Mouse (Mus musculus): ENCODE measurements at regions not wholly inside any gene's neighbourhood (a gene's known extent, or its start where the extent isn't known, plus 50 kb on each side); places are given as distances from the start of the nearest gene placed in this dataset.
A peak's percentile ranks its signal among the peaks of the same experiment; 100 is the strongest.

DNA sequence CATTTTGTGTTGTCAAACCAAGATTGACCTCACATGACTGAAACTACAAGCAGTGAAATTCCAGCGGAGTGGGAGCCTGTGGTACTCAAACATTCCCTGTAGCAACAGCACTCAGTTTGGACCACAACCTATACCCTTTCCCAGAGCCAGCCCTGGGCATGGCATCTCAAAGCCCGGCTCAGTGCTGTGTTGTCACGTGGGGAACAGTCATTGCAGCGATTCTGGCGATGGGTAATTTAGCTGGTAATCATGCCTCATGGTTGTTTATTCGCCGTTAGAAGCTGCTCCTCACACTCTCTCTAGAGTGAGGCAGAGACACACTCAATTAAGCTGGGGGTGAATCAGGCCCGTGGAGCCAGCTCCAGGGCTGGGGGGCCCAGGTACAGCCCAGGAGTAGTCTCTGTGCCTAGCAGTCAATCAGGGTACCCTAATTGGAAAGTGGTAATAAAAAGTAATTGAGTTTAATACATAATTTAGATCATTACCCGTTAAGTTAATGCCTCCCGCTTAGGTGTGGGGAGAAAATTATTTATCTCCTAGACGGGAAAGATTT, 85.5 kb upstream of the A530016L24Rik start:
- Histone ChIP-seq H3K27me3 (replicated peaks; ENCODE audit: control insufficient read depth, insufficient read depth, low read length) (no peaks in the 10 kb centered on the region), H3K4me1 (replicated peaks; ENCODE audit: control insufficient read depth, insufficient read depth, low read length) (no peaks in the 10 kb centered on the region), H3K4me2 (ENCODE audit: low read length) (no peak overlapping the region), H3K9ac (ENCODE audit: low read length) (no peak overlapping the region), H3K27ac (ENCODE audit: low read depth) (no peak overlapping the region), H3K9me3 (ENCODE audit: control insufficient read depth, low read length) (no peaks in the 10 kb centered on the region), H3K4me3 (ENCODE audit: low read depth, low read length) (no peak overlapping the region), H3K36me3 (ENCODE audit: control insufficient read depth, insufficient read depth, low read length) (no peaks in the 10 kb centered on the region)
- no peak for ATAC-seq (replicated peaks; ENCODE audit: low FRiP score, low TSS enrichment, low read depth)
- WGBS = 70% methylated on average over 11 of the region's 11 CpGs
- DNase-seq (ENCODE audit: low spot score) = no peak

DNA sequence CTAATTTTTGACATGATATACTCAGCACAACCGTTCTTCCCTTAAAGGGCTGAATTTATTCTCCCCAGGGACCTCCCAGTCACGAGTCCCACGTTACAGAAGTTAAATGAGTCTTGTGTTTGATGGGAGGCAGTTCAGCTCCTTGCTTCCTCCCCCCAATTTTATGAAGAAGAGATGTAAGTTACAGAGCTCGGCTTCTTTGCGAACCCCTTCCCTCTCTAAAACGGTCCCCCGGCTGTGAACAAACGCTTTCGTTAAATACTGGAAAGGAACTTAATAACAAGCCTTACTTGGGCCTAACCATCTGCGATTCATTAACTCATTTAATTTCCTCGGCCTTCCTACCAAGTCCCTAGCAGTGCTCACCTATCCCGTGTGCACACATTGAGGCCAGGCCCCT, 84.9 kb upstream of the A530016L24Rik start:
- Histone ChIP-seq H3K4me3 (ENCODE audit: low read depth, low read length) (no peak overlapping the region), H3K9me3 (ENCODE audit: control insufficient read depth, low read length) (no peaks in the 10 kb centered on the region), H3K4me1 (replicated peaks; ENCODE audit: control insufficient read depth, insufficient read depth, low read length) (no peaks in the 10 kb centered on the region), H3K36me3 (ENCODE audit: control insufficient read depth, insufficient read depth, low read length) (no peaks in the 10 kb centered on the region), H3K4me2 (ENCODE audit: low read length) (no peak overlapping the region), H3K9ac (ENCODE audit: low read length) (no peak overlapping the region), H3K27me3 (replicated peaks; ENCODE audit: control insufficient read depth, insufficient read depth, low read length) (no peaks in the 10 kb centered on the region), H3K27ac (ENCODE audit: low read depth) (no peak overlapping the region)
- ATAC-seq (replicated peaks; ENCODE audit: low FRiP score, low TSS enrichment, low read depth) = no peak
- 82% methylated on average over 12 of the region's 12 CpGs for WGBS
- no peak for DNase-seq (ENCODE audit: low spot score)

- Histone ChIP-seq H3K27me3 (replicated peaks; ENCODE audit: control insufficient read depth, insufficient read depth, low read length) (no peaks in the 10 kb centered on the region), H3K27ac (ENCODE audit: low read depth) (no peak overlapping the region), H3K9ac (ENCODE audit: low read length) (no peak overlapping the region), H3K36me3 (ENCODE audit: control insufficient read depth, insufficient read depth, low read length) (no peaks in the 10 kb centered on the region), H3K4me2 (ENCODE audit: low read length) (no peak overlapping the region), H3K9me3 (ENCODE audit: control insufficient read depth, low read length) (no peaks in the 10 kb centered on the region), H3K4me1 (replicated peaks; ENCODE audit: control insufficient read depth, insufficient read depth, low read length) (no peaks in the 10 kb centered on the region), H3K4me3 (ENCODE audit: low read depth, low read length) (no peak overlapping the region)
- DNase-seq (ENCODE audit: low spot score) (peak; percentile 52), ATAC-seq (replicated peaks; ENCODE audit: low FRiP score, low TSS enrichment, low read depth) (no peak)
- 47% methylated on average over 12 of the region's 12 CpGs for WGBS
Measured at GRCm38 (mm10) chr12:112405781-112406213, 83.5 kb upstream of the A530016L24Rik start.

DNA sequence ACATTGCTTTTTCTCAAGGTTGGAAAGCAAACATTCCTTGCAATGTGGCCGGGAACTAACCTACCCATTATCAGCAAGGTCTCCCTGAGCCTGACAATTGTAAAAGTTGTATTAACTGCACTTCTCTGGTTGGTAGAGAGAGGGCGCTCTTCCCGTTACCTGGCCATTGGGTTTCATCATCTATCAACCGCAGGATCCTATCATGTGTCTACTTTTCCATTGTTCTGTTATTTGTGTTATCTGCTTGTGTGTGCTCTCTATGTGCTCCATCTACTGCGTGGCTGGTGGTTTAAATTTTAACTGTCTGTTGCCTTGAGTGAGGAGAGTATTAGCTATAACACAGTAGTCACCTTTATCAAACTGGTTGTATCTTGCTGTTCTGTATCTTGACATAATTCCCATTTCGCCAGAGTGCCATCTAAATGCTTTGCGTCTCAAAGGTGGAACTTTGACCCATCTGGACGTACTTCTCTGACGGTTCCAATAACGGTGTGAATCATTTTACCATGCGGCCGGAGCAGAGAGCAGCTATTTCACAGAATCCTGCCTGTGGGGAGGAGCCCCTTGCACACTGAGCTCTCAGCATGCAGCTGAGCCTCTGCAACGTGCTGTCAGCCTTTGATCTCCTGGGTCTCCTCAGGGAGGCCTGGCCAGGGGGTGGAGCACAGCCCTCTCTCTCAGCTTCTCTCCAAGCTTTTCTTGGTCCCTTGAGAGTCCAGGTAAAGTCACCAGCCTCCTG, 77.5 kb upstream of the A530016L24Rik start:
- no peaks in the 10 kb centered on the region for H3K9me3 ChIP-seq (ENCODE audit: control insufficient read depth, low read length)
- ATAC-seq (replicated peaks; ENCODE audit: low FRiP score, low TSS enrichment, low read depth) = peak; percentile 76
- H3K4me3 ChIP-seq (ENCODE audit: low read depth, low read length) = no peak overlapping the region
- H3K36me3 ChIP-seq (ENCODE audit: control insufficient read depth, insufficient read depth, low read length) = no peaks in the 10 kb centered on the region
- DNase-seq (ENCODE audit: low spot score) = peak; percentile 63
- no peak overlapping the region for H3K27ac ChIP-seq (ENCODE audit: low read depth)
- 0 out of 2 replicates have a peak overlapping the region, but pooled peaks have one; percentile 18 for H3K4me2 ChIP-seq (ENCODE audit: low read length)
- H3K4me1 ChIP-seq (replicated peaks; ENCODE audit: control insufficient read depth, insufficient read depth, low read length) = peaks cover 5% of the 10 kb centered on the region; the same call in 1 of the 2 replicates
- 8% methylated on average over 13 of the region's 13 CpGs for WGBS
- H3K27me3 ChIP-seq (replicated peaks; ENCODE audit: control insufficient read depth, insufficient read depth, low read length) = no peaks in the 10 kb centered on the region
- H3K9ac ChIP-seq (ENCODE audit: low read length) = no peak overlapping the region

DNA sequence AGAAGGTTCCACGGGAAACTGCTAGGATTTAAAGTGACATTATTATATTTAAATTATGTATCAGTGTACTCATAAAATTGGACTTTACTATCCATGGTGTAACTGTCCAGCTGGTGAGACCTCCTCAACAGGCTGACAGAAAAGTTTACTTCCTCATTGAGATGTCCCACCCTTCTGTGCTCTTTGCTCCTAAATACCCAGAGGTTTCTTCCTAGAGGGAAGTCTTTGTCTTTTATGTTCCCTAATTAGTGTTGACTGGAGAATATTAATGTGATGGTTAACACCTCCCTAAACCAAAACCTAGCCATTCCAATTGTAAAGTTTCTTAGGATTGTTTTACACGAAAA, 76.9 kb upstream of the A530016L24Rik start:
- peak; percentile 52 for DNase-seq (ENCODE audit: low spot score)
- ATAC-seq (replicated peaks; ENCODE audit: low FRiP score, low TSS enrichment, low read depth) = 0 out of 2 replicates have a peak, but pooled peaks have one; percentile 14
- no peak overlapping the region for H3K9ac ChIP-seq (ENCODE audit: low read length)
- H3K4me1 ChIP-seq (replicated peaks; ENCODE audit: control insufficient read depth, insufficient read depth, low read length) = peaks cover 5% of the 10 kb centered on the region; the same call in 1 of the 2 replicates
- WGBS = 38% methylated on average over 2 of the region's 2 CpGs
- H3K27ac ChIP-seq (ENCODE audit: low read depth) = no peak overlapping the region
- H3K9me3 ChIP-seq (ENCODE audit: control insufficient read depth, low read length) = no peaks in the 10 kb centered on the region
- H3K27me3 ChIP-seq (replicated peaks; ENCODE audit: control insufficient read depth, insufficient read depth, low read length) = no peaks in the 10 kb centered on the region
- no peak overlapping the region for H3K4me2 ChIP-seq (ENCODE audit: low read length)
- H3K36me3 ChIP-seq (ENCODE audit: control insufficient read depth, insufficient read depth, low read length) = no peaks in the 10 kb centered on the region
- H3K4me3 ChIP-seq (ENCODE audit: low read depth, low read length) = no peak overlapping the region

GRCm38 (mm10) chr12:112415926-112416473, 73.2 kb upstream of the A530016L24Rik start:
- Histone ChIP-seq H3K4me1 (replicated peaks; ENCODE audit: control insufficient read depth, insufficient read depth, low read length) (peaks cover 5% of the 10 kb centered on the region; the same call in 1 of the 2 replicates), H3K27ac (ENCODE audit: low read depth) (no peak overlapping the region), H3K9me3 (ENCODE audit: control insufficient read depth, low read length) (no peaks in the 10 kb centered on the region), H3K9ac (ENCODE audit: low read length) (no peak overlapping the region), H3K4me2 (ENCODE audit: low read length) (no peak overlapping the region), H3K27me3 (replicated peaks; ENCODE audit: control insufficient read depth, insufficient read depth, low read length) (no peaks in the 10 kb centered on the region), H3K4me3 (ENCODE audit: low read depth, low read length) (no peak overlapping the region), H3K36me3 (ENCODE audit: control insufficient read depth, insufficient read depth, low read length) (no peaks in the 10 kb centered on the region)
- ATAC-seq (replicated peaks; ENCODE audit: low FRiP score, low TSS enrichment, low read depth) (no peak), DNase-seq (ENCODE audit: low spot score) (no peak)
- 73% methylated on average over 18 of the region's 18 CpGs for WGBS

DNA sequence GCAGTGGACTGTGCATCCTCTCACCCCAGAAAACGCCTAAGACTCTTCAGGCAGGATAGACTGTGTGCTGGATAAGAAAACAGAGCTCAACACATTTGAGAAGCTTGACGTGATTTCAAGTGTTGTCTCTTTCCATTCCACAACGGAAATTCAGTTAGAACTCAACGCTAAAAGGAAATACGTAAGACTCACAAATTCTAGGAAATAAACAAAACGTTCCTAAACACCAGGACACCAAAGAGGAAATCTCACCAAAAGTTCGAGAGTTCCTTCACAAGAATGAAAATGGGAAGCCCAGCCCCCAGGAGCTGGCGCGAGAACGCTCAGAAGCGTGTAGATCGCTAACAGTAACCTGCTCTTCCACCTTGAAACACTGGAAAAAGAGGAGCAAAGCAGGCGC, 72.7 kb upstream of the A530016L24Rik start:
- Histone ChIP-seq H3K4me3 (ENCODE audit: low read depth, low read length) (no peak overlapping the region), H3K9ac (ENCODE audit: low read length) (no peak overlapping the region), H3K27me3 (replicated peaks; ENCODE audit: control insufficient read depth, insufficient read depth, low read length) (no peaks in the 10 kb centered on the region), H3K36me3 (ENCODE audit: control insufficient read depth, insufficient read depth, low read length) (no peaks in the 10 kb centered on the region), H3K4me1 (replicated peaks; ENCODE audit: control insufficient read depth, insufficient read depth, low read length) (peaks cover 3% of the 10 kb centered on the region; the same call in 1 of the 2 replicates), H3K9me3 (ENCODE audit: control insufficient read depth, low read length) (0 out of 2 replicates have a peak, but pooled peaks cover 2% of the 10 kb centered on the region), H3K4me2 (ENCODE audit: low read length) (no peak overlapping the region), H3K27ac (ENCODE audit: low read depth) (no peak overlapping the region)
- DNase-seq (ENCODE audit: low spot score) = no peak
- 70% methylated on average over 13 of the region's 13 CpGs for WGBS
- ATAC-seq (replicated peaks; ENCODE audit: low FRiP score, low TSS enrichment, low read depth) = no peak

- no peak overlapping the region for H3K9ac ChIP-seq (ENCODE audit: low read length)
- no peaks in the 10 kb centered on the region for H3K36me3 ChIP-seq (ENCODE audit: control insufficient read depth, insufficient read depth, low read length)
- ATAC-seq (replicated peaks; ENCODE audit: low FRiP score, low TSS enrichment, low read depth) (no peak), DNase-seq (ENCODE audit: low spot score) (no peak)
- no peak overlapping the region for H3K27ac ChIP-seq (ENCODE audit: low read depth)
- WGBS = 48% methylated on average over 12 of the region's 12 CpGs
- no peaks in the 10 kb centered on the region for H3K27me3 ChIP-seq (replicated peaks; ENCODE audit: control insufficient read depth, insufficient read depth, low read length)
- H3K9me3 ChIP-seq (ENCODE audit: control insufficient read depth, low read length) = 0 out of 2 replicates have a peak, but pooled peaks cover 3% of the 10 kb centered on the region
- H3K4me1 ChIP-seq (replicated peaks; ENCODE audit: control insufficient read depth, insufficient read depth, low read length) = no peaks in the 10 kb centered on the region
- no peak overlapping the region for H3K4me3 ChIP-seq (ENCODE audit: low read depth, low read length)
- no peak overlapping the region for H3K4me2 ChIP-seq (ENCODE audit: low read length)
Measured at GRCm38 (mm10) chr12:112418636-112419035, 70.6 kb upstream of the A530016L24Rik start.
